Mouse (Mus musculus): ENCODE data around the gene Chd3. TPM values are rescaled to one million over a fixed set of nuclear protein-coding genes. Genes with fewer than 3 reads are reported as not detected.

The Chd3 gene
- polyA plus RNA-seq, 1 experiment from 2014 or later: 56.9 TPM

GRCm38 (mm10) chr11:69368356-69369214 is 621 bp downstream of the Chd3 start:
- peaks cover 53% of the 10 kb centered on the region for H3K4me1 ChIP-seq (replicated peaks; ENCODE audit: control insufficient read depth, insufficient read depth, low read length)
- H3K27ac ChIP-seq (ENCODE audit: low read length): peak overlapping the region; percentile 100
- H3K9me3 ChIP-seq (ENCODE audit: control insufficient read depth, low read length): no peaks in the 10 kb centered on the region
- ATAC-seq (ENCODE audit: low read depth): 0 out of 2 replicates have a peak, but pooled peaks have one; percentile 0
- no peaks in the 10 kb centered on the region for H3K27me3 ChIP-seq (ENCODE audit: control insufficient read depth, insufficient read depth, low read depth, low read length)
- H3K9ac ChIP-seq (ENCODE audit: low read length): peak overlapping the region; percentile 100
- under 1% methylated on average over 48 of the region's 106 CpGs for WGBS
- H3K4me3 ChIP-seq (ENCODE audit: low read length): peak overlapping the region; percentile 90
- H3K36me3 ChIP-seq (ENCODE audit: control insufficient read depth, insufficient read depth, low read length): peaks cover 9% of the 10 kb centered on the region
- H3K4me2 ChIP-seq (ENCODE audit: low read depth, low read length): peak overlapping the region; percentile 94

DNA sequence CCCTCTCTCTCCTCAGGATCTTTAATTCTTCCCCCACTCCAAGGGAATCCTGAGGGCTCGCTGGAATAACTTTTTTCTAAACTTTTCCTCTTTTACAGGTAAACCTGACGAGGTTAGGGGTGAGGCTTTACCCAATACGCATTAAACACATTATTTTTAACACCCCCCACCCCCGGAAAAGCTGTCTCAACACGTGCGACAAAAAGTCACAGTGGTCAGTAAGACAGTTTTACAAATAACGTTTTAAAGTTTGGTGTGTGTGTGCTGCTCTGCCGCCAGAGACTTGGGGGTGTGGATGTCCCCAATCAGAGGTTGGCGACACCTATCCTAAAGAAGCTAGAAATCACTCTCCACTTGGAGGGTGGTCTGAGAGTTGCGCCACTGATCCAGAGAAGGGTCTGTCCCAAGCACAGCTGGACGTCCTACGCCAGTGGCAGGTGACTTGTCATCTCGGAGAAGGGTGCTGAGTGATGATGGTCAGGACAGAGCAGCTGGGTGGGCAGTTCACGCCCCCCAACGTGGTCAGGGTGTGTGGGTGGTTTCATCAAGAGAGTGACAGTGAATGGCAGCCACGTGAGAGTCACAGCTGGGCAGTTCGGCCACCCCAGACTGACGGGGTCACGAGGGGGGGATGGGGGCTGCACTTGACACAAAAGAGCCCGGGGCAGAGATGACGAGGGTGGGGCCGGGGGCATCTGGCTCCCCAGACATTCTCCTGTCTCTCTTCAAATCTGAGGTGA is 1.4 kb downstream of the Chd3 start:
- H3K4me2 ChIP-seq (ENCODE audit: low read depth, low read length): peak overlapping the region; percentile 94
- H3K36me3 ChIP-seq (ENCODE audit: control insufficient read depth, insufficient read depth, low read length): peaks cover 12% of the 10 kb centered on the region
- H3K4me3 ChIP-seq (ENCODE audit: low read length): peak overlapping the region; percentile 90
- peak overlapping the region; percentile 100 for H3K27ac ChIP-seq (ENCODE audit: low read length)
- peaks cover 52% of the 10 kb centered on the region for H3K4me1 ChIP-seq (replicated peaks; ENCODE audit: control insufficient read depth, insufficient read depth, low read length)
- H3K9ac ChIP-seq (ENCODE audit: low read length): peak overlapping the region; percentile 100
- H3K27me3 ChIP-seq (ENCODE audit: control insufficient read depth, insufficient read depth, low read depth, low read length): no peaks in the 10 kb centered on the region
- under 1% methylated on average over 22 of the region's 22 CpGs for WGBS
- ATAC-seq (ENCODE audit: low read depth): no peak
- no peaks in the 10 kb centered on the region for H3K9me3 ChIP-seq (ENCODE audit: control insufficient read depth, low read length)

- Histone ChIP-seq H3K4me1 (replicated peaks; ENCODE audit: control insufficient read depth, insufficient read depth, low read length) (peaks cover 49% of the 10 kb centered on the region), H3K36me3 (ENCODE audit: control insufficient read depth, insufficient read depth, low read length) (peaks cover 14% of the 10 kb centered on the region), H3K27ac (ENCODE audit: low read length) (peak overlapping the region; percentile 100), H3K9ac (ENCODE audit: low read length) (peak overlapping the region; percentile 100), H3K4me2 (ENCODE audit: low read depth, low read length) (peak overlapping the region; percentile 94), H3K27me3 (ENCODE audit: control insufficient read depth, insufficient read depth, low read depth, low read length) (no peaks in the 10 kb centered on the region), H3K9me3 (ENCODE audit: control insufficient read depth, low read length) (no peaks in the 10 kb centered on the region), H3K4me3 (ENCODE audit: low read length) (peak overlapping the region; percentile 90)
- WGBS: under 1% methylated on average over 22 of the region's 22 CpGs
- ATAC-seq (ENCODE audit: low read depth): no peak
Observed at GRCm38 (mm10) chr11:69366855-69367615, 2.2 kb downstream of the Chd3 start.

GRCm38 (mm10) chr11:69366157-69366854 is 2.9 kb downstream of the Chd3 start:
- under 1% methylated on average over 26 of the region's 26 CpGs for WGBS
- H3K27me3 ChIP-seq (ENCODE audit: control insufficient read depth, insufficient read depth, low read depth, low read length): no peaks in the 10 kb centered on the region
- H3K36me3 ChIP-seq (ENCODE audit: control insufficient read depth, insufficient read depth, low read length): peaks cover 20% of the 10 kb centered on the region
- peaks cover 42% of the 10 kb centered on the region for H3K4me1 ChIP-seq (replicated peaks; ENCODE audit: control insufficient read depth, insufficient read depth, low read length)
- H3K9ac ChIP-seq (ENCODE audit: low read length): peak overlapping the region; percentile 70
- no peaks in the 10 kb centered on the region for H3K9me3 ChIP-seq (ENCODE audit: control insufficient read depth, low read length)
- H3K27ac ChIP-seq (ENCODE audit: low read length): peak overlapping the region; percentile 100
- peak overlapping the region; percentile 90 for H3K4me3 ChIP-seq (ENCODE audit: low read length)
- peak overlapping the region; percentile 94 for H3K4me2 ChIP-seq (ENCODE audit: low read depth, low read length)
- peak; percentile 85 for ATAC-seq (ENCODE audit: low read depth)

- ATAC-seq (ENCODE audit: low read depth): no peak
- Histone ChIP-seq H3K27me3 (ENCODE audit: control insufficient read depth, insufficient read depth, low read depth, low read length) (no peaks in the 10 kb centered on the region), H3K9me3 (ENCODE audit: control insufficient read depth, low read length) (no peaks in the 10 kb centered on the region), H3K4me3 (ENCODE audit: low read length) (peak overlapping the region; percentile 90), H3K4me1 (replicated peaks; ENCODE audit: control insufficient read depth, insufficient read depth, low read length) (peaks cover 36% of the 10 kb centered on the region), H3K9ac (ENCODE audit: low read length) (peak overlapping the region; percentile 70), H3K36me3 (ENCODE audit: control insufficient read depth, insufficient read depth, low read length) (peaks cover 26% of the 10 kb centered on the region), H3K27ac (ENCODE audit: low read length) (peak overlapping the region; percentile 100), H3K4me2 (ENCODE audit: low read depth, low read length) (peak overlapping the region; percentile 94)
- 15% methylated on average over 6 of the region's 6 CpGs for WGBS
Observed at GRCm38 (mm10) chr11:69365722-69366121, 3.5 kb downstream of the Chd3 start.

DNA sequence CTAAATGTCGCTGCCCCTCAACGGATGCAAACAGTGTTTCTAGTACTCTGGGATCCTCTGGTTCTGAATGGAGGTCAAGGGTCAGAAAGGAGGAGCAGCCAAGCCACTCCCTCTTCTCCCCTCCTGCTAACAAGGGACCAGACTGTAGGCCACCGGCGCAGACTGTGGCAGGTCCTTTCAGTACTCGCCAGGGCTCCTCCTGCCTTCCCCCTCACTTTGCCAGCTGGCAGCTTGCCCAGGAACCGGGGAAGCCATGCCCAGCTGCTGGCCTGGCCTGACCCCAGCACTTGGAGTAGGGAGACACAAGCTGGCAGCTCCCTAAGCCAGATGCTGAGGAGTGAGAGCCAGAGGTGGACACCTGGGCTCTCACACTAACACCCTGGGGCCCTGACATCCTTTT is 4.3 kb downstream of the Chd3 start:
- H3K36me3 ChIP-seq (ENCODE audit: control insufficient read depth, insufficient read depth, low read length): peaks cover 34% of the 10 kb centered on the region
- peaks cover 33% of the 10 kb centered on the region for H3K4me1 ChIP-seq (replicated peaks; ENCODE audit: control insufficient read depth, insufficient read depth, low read length)
- no peaks in the 10 kb centered on the region for H3K9me3 ChIP-seq (ENCODE audit: control insufficient read depth, low read length)
- H3K4me3 ChIP-seq (ENCODE audit: low read length): peak overlapping the region; percentile 90; the same call in 1 of the 2 replicates
- H3K9ac ChIP-seq (ENCODE audit: low read length): 0 out of 2 replicates have a peak overlapping the region, but pooled peaks have one; percentile 12
- peak; percentile 64 for ATAC-seq (ENCODE audit: low read depth)
- H3K4me2 ChIP-seq (ENCODE audit: low read depth, low read length): peak overlapping the region; percentile 94
- peak overlapping the region; percentile 100 for H3K27ac ChIP-seq (ENCODE audit: low read length)
- no peaks in the 10 kb centered on the region for H3K27me3 ChIP-seq (ENCODE audit: control insufficient read depth, insufficient read depth, low read depth, low read length)
- 3% methylated on average over 6 of the region's 6 CpGs for WGBS

DNA sequence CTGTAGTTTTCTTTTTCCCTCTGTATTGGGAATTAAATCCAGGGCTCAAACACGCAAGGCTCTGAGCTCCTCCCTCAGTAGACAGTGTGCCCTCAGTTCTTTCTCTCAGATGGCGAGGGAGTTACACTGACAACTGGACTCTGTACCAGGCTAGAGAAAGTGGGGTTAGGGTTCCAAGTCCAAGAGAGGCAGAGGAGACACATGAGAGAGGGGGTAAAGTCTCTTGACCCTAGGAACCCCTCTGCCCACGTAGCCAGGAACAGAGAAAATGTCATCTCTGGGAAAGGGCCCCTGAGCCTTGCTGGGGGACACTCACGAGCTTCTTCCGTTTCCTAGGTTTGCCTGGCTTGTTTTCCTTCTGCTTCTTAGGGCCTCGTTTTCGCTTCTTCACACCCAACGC is 4.8 kb downstream of the Chd3 start:
- Histone ChIP-seq H3K9me3 (ENCODE audit: control insufficient read depth, low read length) (no peaks in the 10 kb centered on the region), H3K27me3 (ENCODE audit: control insufficient read depth, insufficient read depth, low read depth, low read length) (no peaks in the 10 kb centered on the region), H3K27ac (ENCODE audit: low read length) (peak overlapping the region; percentile 100), H3K36me3 (ENCODE audit: control insufficient read depth, insufficient read depth, low read length) (peaks cover 40% of the 10 kb centered on the region), H3K4me3 (ENCODE audit: low read length) (peak overlapping the region; percentile 90; the same call in 1 of the 2 replicates), H3K4me2 (ENCODE audit: low read depth, low read length) (peak overlapping the region; percentile 94), H3K4me1 (replicated peaks; ENCODE audit: control insufficient read depth, insufficient read depth, low read length) (peaks cover 33% of the 10 kb centered on the region), H3K9ac (ENCODE audit: low read length) (peak overlapping the region; percentile 35; the same call in 1 of the 2 replicates)
- ATAC-seq (ENCODE audit: low read depth): no peak
- 25% methylated on average over 8 of the region's 8 CpGs for WGBS

- Histone ChIP-seq H3K9me3 (ENCODE audit: control insufficient read depth, low read length) (no peaks in the 10 kb centered on the region), H3K36me3 (ENCODE audit: control insufficient read depth, insufficient read depth, low read length) (peaks cover 57% of the 10 kb centered on the region), H3K4me3 (ENCODE audit: low read length) (no peak overlapping the region), H3K4me2 (ENCODE audit: low read depth, low read length) (no peak overlapping the region), H3K4me1 (replicated peaks; ENCODE audit: control insufficient read depth, insufficient read depth, low read length) (peaks cover 28% of the 10 kb centered on the region), H3K27ac (ENCODE audit: low read length) (no peak overlapping the region), H3K27me3 (ENCODE audit: control insufficient read depth, insufficient read depth, low read depth, low read length) (no peaks in the 10 kb centered on the region), H3K9ac (ENCODE audit: low read length) (no peak overlapping the region)
- no peak for ATAC-seq (ENCODE audit: low read depth)
- 67% methylated on average over 2 of the region's 2 CpGs for WGBS
Observed at GRCm38 (mm10) chr11:69362479-69362878, 6.7 kb downstream of the Chd3 start.
